Mouse (Mus musculus) macrophage (primary cell): ENCODE measurements around the gene Lrrc28. TPM values are rescaled to one million over a fixed set of nuclear protein-coding genes. Genes with fewer than 3 reads are reported as not detected.

Experiments
- H3K27ac ChIP-seq: fragments of 350-480 bp; formaldehyde crosslinking; 2 replicates; pipeline ENCODE4 v1.9.0; 2021
- H3K36me3 ChIP-seq: fragments of 350-480 bp; formaldehyde crosslinking; 2 replicates; pipeline ENCODE4 v1.9.0; 2021; ENCODE audit errors: inconsistent target
- H3K4me3 ChIP-seq: fragments of 350-480 bp; formaldehyde crosslinking; 2 replicates; pipeline ENCODE4 v1.9.0; 2021; ENCODE audit errors: inconsistent target
- H3K79me2 ChIP-seq: fragments of 350-480 bp; formaldehyde crosslinking; 2 replicates; pipeline ENCODE4 v1.9.0; 2021; ENCODE audit errors: inconsistent target
- WGBS: methylation state at CpG from one replicate; pipeline ENCODE4 v1.1.7; 2026; ENCODE audit warnings: inconsistent platforms; ENCODE audit not compliant: missing documents; 5-methylcytosine and 5-hydroxymethylcytosine counted together
- polyA plus RNA-seq: library from polyadenylated mRNA; stranded (reverse); fragments of 250-400 nt; gene quantifications from 3 replicates; pipeline ENCODE4 v1.2.4, GENCODE M21; 2018; ENCODE audit warnings: inconsistent platforms

Lrrc28 gene
- polyA plus RNA-seq, 1 experiment from 2014 or later: 5.5 TPM

DNA sequence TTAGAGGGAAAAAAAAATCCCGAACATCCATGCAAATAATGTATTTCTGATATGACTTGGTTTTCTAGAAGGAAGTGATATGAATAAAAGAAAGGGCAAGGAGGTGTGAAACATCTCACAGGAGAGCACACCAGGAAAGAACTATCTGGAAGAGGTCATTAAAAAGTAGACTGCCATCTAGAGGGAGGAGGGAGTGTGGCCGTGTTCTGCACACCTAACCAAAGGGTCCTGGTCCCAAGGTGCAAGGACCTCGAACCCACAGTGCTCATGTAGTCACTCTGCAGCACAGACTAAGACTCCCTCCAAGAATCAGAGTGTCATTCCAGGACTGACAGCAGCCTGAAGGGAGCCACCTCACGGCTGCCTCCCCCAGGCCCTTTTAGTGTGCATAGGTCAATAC is 124.1 kb downstream of the Lrrc28 start:
- H3K4me3 ChIP-seq: no peak overlapping the region
- no peak overlapping the region for H3K27ac ChIP-seq
- no peaks in the 10 kb centered on the region for H3K36me3 ChIP-seq
- WGBS: 78% methylated on average over 4 of the region's 4 CpGs
- no peaks in the 10 kb centered on the region for H3K79me2 ChIP-seq

DNA sequence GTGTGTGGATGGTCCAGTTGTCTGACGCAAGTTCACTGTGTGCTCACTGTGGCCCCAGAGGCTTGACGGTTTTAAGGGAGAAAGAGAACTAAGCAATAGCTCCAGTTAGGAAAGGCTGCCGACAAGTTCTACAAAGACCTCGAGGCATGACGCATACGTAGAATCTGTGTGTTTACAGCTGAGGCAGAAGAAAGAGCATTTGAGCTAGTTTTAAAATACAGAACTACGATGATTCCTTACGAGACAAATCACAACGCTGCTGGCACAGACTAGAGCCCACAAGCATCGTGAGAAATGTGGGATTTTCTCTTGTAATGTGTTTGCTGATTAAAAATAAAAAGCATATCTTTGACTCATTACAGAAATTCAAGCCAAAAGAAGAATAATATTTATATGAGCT is 125.1 kb downstream of the Lrrc28 start:
- H3K4me3 ChIP-seq: no peak overlapping the region
- no peaks in the 10 kb centered on the region for H3K79me2 ChIP-seq
- no peak overlapping the region for H3K27ac ChIP-seq
- WGBS: 91% methylated on average over 10 of the region's 10 CpGs
- no peaks in the 10 kb centered on the region for H3K36me3 ChIP-seq

DNA sequence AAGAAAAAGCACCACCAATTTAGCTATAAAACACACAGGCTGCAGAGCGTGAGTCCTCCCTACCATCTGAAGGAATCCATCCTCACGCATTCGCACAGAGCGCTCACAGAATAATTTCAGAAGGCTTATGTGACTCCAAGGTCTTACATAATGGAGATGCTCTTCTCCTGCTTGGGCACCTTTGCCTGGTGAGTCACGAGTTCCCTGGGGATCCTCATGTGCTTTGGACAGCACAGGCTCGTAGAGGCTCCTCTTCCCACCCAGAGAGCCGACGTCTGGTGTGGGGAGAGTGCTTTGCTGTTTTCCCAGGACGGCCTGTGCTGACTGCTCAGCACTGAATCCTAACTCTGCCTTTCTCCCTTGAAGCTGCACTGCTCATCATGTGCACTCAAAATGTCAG is 129.4 kb downstream of the Lrrc28 start:
- Histone ChIP-seq H3K36me3 (no peaks in the 10 kb centered on the region), H3K79me2 (no peaks in the 10 kb centered on the region), H3K4me3 (no peak overlapping the region), H3K27ac (no peak overlapping the region)
- WGBS: 92% methylated on average over 9 of the region's 9 CpGs

DNA sequence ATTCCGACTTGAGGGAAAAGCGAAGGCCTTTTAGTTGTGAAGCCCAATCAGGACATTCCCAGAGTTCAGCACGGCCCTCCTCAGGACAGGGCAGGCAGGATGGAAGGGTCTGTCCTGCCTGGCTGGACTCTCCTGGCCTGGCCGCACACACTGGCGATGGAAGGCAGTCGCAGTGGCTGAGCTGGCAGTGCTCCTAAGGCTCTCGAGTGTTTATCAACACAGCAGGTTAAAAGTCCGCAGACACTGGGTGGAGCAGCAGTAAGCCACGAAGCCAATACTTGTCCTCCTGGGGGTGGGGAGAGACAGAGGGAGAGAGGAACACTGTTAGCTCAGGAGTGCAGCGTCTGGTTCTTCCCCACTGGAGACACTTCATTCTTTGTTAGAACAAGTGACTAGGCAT is 130.2 kb downstream of the Lrrc28 start:
- Histone ChIP-seq H3K79me2 (no peaks in the 10 kb centered on the region), H3K36me3 (no peaks in the 10 kb centered on the region), H3K27ac (no peak overlapping the region), H3K4me3 (no peak overlapping the region)
- 92% methylated on average over 10 of the region's 10 CpGs for WGBS

DNA sequence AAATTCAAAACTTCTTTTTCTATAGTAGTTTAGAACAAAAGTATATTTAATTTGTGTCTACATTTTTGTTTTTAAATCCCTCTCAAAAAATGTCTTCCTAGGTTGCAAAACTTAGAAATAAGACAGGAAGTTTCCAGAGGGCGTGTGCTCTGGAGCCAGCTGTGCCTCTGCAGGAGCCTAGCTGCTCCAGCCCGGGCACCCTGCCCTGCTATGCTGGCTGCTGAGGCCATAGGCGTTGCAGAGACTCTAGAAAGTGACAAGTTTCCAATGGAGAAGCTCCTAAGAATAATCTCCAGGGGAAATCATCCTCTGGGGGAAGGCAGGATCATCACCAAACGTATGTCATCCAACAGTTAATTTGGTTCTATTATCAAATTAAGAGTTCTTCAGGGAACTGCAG is 130.7 kb downstream of the Lrrc28 start:
- 90% methylated on average over 4 of the region's 4 CpGs for WGBS

DNA sequence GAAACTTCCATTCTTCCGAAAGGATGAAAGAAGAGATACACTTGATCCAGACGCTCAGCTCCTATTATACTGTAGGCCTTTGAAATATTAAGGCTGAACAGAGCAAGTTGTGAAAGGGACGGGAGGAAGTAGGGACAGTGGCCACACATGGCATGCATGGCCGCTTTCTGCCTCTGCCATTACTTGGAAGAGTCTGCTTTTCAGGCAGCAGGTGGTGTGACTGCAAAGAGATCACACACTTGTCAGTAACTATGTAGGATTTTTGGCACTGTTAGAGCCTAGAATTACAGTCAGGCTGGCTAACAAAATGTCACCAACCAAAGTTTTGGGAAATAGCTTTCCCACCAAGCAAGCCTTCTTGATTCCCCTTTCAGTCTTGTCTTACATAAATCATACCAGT is 131.4 kb downstream of the Lrrc28 start:
- H3K36me3 ChIP-seq: no peaks in the 10 kb centered on the region
- H3K79me2 ChIP-seq: no peaks in the 10 kb centered on the region
- WGBS: 92% methylated on average over 4 of the region's 4 CpGs
- H3K27ac ChIP-seq: no peak overlapping the region
- H3K4me3 ChIP-seq: no peak overlapping the region

More for the DNA sequence above, 130.7 kb downstream of the Lrrc28 start:
- Histone ChIP-seq H3K27ac (no peak overlapping the region), H3K4me3 (no peak overlapping the region), H3K79me2 (no peaks in the 10 kb centered on the region), H3K36me3 (no peaks in the 10 kb centered on the region)

DNA sequence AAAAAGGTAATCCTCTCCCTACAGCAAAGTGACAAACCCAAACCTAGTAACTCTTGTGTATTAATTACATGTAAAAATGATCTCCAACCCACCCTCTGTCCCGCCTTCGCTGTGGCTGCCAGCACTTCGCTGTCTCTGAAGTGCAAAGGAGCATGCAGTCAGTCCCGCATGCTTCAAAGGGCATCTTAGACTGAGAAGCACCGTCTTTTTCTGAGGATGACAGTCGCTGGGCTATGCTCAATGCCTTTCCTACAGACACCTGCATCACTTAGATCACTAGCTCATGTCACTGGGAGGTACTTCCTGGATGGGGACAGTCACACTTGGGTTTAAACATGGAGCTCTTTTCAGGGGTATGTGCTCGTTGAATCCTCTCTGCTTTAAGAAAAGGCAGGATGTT is 133.5 kb downstream of the Lrrc28 start:
- H3K79me2 ChIP-seq: no peaks in the 10 kb centered on the region
- H3K4me3 ChIP-seq: no peak overlapping the region
- WGBS: 97% methylated on average over 7 of the region's 7 CpGs
- no peaks in the 10 kb centered on the region for H3K36me3 ChIP-seq
- H3K27ac ChIP-seq: no peak overlapping the region

DNA sequence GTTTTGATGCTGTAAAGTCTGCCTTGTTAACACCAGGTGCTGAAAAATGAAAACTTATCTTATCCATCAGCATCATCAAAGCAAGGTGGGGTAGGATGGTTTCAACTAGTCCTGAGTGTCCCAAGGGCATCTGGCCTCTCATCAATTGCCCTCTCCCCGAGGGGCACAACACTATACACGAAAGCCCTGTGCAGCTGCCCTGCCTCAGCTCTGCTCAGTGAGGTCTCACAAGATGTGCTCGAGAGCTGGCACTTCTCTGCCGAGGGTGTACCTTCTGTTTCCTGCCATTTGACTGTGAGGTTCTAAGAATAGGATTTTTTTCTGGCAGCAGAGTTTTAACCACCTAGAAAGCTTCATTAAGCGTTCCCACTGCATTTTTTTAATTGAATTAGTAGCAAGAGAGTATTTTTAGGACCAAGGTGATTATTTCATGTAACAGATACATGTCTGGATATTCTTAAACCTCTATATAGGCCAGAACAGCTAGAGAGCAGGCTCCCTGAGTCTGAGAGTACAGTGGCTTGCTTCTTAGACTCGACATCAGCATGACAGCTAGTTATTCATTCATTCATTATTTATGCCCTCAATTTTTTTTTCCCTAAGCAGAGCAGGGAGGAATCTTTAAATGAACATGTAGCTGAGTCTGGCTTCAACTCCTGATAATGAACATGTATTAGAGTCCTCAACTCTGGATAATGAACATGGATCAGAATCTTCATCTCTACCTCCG is 141.6 kb downstream of the Lrrc28 start:
- H3K36me3 ChIP-seq: no peaks in the 10 kb centered on the region
- no peak overlapping the region for H3K27ac ChIP-seq
- H3K4me3 ChIP-seq: no peak overlapping the region
- 32% methylated on average over 7 of the region's 7 CpGs for WGBS
- H3K79me2 ChIP-seq: no peaks in the 10 kb centered on the region

DNA sequence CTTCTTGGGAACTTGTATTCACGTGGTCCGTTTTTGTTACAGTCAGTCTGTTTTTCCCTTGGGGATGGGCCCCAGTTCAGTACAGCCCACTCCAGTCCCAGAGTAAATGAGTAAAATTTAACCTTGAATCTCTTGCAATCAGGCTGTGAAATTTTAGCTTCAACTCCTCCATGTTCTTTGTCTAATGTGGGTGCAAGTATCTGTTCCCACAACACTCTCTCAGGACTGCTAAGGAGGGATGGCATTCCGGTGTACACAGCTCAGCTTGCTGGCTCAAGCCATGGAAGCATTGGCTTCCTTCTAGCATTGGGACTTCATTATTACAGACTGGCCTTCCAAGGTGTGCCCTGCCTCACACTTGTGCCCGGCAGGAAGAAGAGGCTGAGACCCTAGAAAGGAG is 142.4 kb downstream of the Lrrc28 start:
- Histone ChIP-seq H3K79me2 (no peaks in the 10 kb centered on the region), H3K27ac (no peak overlapping the region), H3K4me3 (no peak overlapping the region), H3K36me3 (no peaks in the 10 kb centered on the region)
- 86% methylated on average over 4 of the region's 4 CpGs for WGBS

DNA sequence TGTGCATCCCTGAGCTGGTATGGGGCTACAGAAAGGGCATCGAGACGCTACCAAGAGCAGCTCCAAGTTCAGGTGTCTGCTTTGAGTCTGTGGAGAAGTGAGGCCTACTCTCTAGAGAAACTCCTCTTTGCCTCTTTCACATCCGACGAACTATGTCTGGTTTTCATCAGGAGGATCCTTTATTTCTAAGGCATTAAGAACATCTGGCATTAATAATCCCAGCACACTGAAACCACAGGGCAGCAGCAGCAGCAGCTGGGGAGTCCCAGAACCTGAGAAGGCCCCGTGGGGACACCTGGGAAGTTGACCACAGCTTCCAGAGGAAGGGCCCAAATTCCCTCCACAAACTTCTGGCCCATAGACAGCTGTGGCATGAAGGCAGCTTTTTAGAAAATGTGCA is 144.2 kb downstream of the Lrrc28 start:
- Histone ChIP-seq H3K27ac (no peak overlapping the region), H3K36me3 (no peaks in the 10 kb centered on the region), H3K79me2 (no peaks in the 10 kb centered on the region), H3K4me3 (no peak overlapping the region)
- WGBS: 94% methylated on average over 5 of the region's 5 CpGs

DNA sequence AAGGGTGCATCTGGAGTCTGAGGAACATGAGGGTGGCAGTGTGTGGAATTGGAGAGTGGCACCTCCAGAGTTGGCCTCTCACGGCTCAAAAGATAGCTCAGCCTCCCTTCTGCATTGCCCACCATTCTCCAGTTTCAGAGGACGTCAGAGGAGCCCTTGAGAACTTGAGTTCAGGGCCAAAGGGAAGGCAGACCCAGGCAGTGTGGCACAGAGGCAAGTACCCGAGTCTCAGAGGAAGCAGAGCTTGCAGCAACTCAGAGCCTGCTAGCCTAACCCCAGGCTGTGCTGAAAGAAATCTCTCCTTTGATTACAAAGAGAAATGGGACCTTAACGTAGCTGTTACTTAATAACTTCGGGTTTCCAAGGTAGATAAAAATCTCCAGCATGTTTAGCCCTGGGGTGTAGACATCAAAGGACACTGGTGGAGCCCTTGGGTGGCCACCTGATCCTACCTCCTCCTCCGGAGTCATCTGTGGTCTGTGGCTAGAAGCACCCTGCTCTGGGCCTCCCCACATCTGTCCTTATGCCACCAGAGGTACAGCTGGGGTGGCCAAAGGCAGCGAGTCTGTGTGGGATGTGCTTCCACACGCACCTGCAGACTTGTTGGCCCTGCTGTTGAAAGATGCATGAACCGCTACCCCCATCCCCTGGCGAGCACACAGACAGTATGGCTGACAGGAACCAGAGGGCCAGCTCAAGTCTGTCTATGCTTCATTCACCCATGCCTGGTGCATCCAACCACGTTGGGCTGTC is 144.8 kb downstream of the Lrrc28 start:
- Histone ChIP-seq H3K27ac (no peak overlapping the region), H3K79me2 (no peaks in the 10 kb centered on the region), H3K36me3 (no peaks in the 10 kb centered on the region), H3K4me3 (no peak overlapping the region)
- 56% methylated on average over 11 of the region's 11 CpGs for WGBS

DNA sequence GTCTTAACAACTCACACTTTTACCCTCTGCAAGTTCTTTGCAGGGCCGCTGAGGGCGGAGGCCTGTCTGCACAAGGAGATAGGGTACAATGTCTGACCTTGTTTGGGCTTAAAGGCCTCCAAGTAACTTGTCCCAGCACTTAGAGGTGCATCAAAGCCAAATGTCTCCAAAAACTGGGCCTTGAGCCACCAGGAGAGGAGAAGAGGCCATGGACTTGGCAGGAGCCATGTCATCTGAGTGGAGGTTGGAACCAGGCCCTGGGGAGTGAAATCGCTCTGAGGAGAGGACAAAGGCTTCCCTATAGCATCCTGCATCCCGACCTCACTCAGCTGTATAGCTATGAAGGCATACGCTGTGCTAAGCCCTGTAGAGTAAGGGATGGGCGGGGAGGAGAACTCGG is 145.6 kb downstream of the Lrrc28 start:
- Histone ChIP-seq H3K27ac (no peak overlapping the region), H3K4me3 (no peak overlapping the region), H3K79me2 (no peaks in the 10 kb centered on the region), H3K36me3 (no peaks in the 10 kb centered on the region)
- WGBS: 96% methylated on average over 7 of the region's 7 CpGs

DNA sequence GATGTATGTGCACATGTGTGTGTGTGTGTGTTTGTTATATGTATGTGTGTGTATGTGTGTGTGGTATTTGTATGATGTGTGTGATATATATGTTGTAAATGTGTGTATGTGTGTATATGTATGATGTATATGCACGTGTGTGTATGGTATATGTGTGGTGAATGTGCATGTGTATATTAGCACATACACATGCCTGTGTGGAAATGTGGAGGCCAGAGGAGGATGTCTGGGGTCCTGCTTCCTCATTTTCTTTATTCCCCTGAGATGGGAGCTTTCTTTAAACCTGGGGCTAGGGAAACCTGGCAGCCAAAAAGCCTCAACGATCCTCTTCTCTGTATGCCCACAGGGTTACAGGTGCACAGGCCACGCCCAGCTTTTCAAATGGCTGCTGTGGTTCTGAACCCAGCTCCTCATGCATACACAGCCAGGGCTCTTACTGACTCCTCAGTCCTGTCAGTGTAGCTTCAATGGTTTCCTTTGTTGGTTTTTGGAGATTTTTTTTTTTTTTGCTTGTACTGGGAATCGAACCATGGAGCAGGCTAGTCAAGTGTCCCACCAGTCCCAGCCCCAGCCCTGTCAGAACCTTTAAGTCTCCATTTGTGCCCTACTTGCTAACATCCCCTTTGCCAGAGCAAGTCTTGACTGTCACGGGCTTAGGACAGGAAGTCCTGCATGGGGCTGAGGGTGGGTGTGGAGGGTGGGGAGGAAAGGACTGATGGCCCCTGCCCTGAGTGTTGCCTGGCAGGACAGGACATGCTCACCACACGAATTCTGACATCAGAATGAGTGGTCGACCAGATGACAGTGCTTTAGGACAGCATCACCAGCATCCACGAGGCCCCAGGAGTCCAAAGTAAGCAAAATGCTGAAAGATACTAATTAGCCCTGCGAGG is 151.0 kb downstream of the Lrrc28 start:
- H3K36me3 ChIP-seq: no peaks in the 10 kb centered on the region
- no peak overlapping the region for H3K4me3 ChIP-seq
- no peak overlapping the region for H3K27ac ChIP-seq
- 56% methylated on average over 9 of the region's 9 CpGs for WGBS
- H3K79me2 ChIP-seq: no peaks in the 10 kb centered on the region

DNA sequence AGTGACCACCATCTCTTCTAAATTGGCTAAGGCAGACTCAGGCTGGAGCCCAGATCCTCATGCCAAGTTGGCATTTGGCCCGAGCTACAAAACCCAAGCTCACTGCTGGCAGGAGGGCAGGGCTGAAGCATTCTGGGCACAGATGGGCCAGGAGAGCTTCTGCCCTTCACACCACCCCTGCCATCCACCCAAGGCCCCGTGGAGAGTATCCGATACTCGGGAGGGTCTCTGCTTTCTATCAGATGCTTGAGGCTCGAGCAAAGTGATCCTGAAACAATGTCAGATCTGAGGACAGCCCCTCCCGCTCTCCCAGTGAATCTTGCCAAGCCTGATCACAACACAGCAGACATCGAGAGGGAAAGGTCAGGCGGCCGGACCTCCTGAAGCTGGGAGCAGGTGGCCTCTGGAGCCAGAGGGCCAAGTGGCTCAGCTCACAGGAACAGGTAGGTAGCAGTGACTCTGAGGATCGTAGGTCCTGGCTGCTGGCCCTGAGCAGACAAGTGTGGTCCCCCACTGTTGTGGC is 157.1 kb downstream of the Lrrc28 start:
- H3K79me2 ChIP-seq: no peaks in the 10 kb centered on the region
- H3K27ac ChIP-seq: no peak overlapping the region
- H3K36me3 ChIP-seq: no peaks in the 10 kb centered on the region
- WGBS: 96% methylated on average over 10 of the region's 10 CpGs
- H3K4me3 ChIP-seq: no peak overlapping the region
